Mouse (Mus musculus): ENCODE results near the gene Atp5b. TPM values are rescaled to one million over a fixed set of nuclear protein-coding genes. Genes with fewer than 3 reads are reported as not detected.

Gene Atp5b
- polyA plus RNA-seq, 1 experiment from 2014 or later, result 2,052 TPM

DNA sequence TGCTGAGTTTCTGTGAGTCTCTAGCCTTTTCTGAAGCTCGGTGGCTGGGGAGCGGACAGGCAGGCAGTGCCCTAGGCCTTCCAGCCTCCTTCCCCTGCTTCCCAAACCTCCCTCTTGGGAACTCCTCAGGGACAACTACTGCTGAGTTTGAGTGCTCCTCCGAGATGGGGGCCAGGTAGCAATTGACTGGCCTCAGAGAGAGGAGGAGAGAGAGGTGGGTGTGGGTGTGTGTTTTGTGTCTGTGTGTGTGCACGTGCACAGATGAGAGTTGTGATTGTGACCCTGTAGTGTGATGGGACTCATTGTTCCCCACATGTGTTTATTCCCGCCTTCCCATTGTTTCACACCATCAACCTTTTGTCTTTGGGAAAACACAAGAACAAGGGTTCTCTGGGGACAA is 44.4 kb downstream of the Atp5b start:
- H3K4me2 ChIP-seq (replicated peaks; ENCODE audit: low read depth, low read length), result no peak overlapping the region
- H3K9ac ChIP-seq (replicated peaks; ENCODE audit: low read depth, low read length), result no peak overlapping the region
- 76% methylated on average over 5 of the region's 5 CpGs for WGBS
- H3K4me3 ChIP-seq (ENCODE audit: low read depth, low read length), result no peak overlapping the region
- peaks cover 85% of the 10 kb centered on the region for H3K36me3 ChIP-seq (ENCODE audit: control insufficient read depth, insufficient read depth, low read length)
- no peak overlapping the region for H3K27ac ChIP-seq (ENCODE audit: low read length)
- H3K4me1 ChIP-seq (ENCODE audit: control insufficient read depth, insufficient read depth, low read length), result no peaks in the 10 kb centered on the region
- H3K9me3 ChIP-seq (ENCODE audit: control insufficient read depth, low read depth, low read length), result no peaks in the 10 kb centered on the region
- no peak for ATAC-seq (ENCODE audit: insufficient number of reproducible peaks, insufficient read depth, low FRiP score, low read depth)
- no peaks in the 10 kb centered on the region for H3K27me3 ChIP-seq (ENCODE audit: control insufficient read depth, insufficient read depth, low read length)

DNA sequence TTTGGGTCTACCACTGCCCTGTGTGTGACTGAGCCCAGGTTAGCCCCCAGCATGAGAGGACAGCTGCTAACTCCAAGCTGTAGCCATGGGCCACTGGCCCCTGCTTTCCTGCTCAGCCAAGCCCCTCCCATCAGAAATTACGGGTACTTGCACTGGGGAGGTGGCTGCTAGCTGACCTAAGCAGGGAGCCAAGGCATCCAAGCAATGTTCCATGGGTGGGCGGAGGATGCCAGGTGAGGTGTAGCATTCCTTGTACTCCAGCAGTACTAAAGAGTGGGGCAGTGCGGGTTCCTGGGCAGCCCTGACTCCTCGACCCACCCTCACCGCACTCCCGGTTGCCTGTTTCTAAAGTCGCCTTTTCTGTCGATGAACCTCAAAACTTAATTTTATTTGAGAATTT is 45.1 kb downstream of the Atp5b start:
- Histone ChIP-seq H3K4me3 (ENCODE audit: low read depth, low read length) (no peak overlapping the region), H3K4me1 (ENCODE audit: control insufficient read depth, insufficient read depth, low read length) (no peaks in the 10 kb centered on the region), H3K27ac (ENCODE audit: low read length) (no peak overlapping the region), H3K4me2 (replicated peaks; ENCODE audit: low read depth, low read length) (no peak overlapping the region), H3K36me3 (ENCODE audit: control insufficient read depth, insufficient read depth, low read length) (peaks cover 78% of the 10 kb centered on the region), H3K27me3 (ENCODE audit: control insufficient read depth, insufficient read depth, low read length) (no peaks in the 10 kb centered on the region), H3K9me3 (ENCODE audit: control insufficient read depth, low read depth, low read length) (no peaks in the 10 kb centered on the region), H3K9ac (replicated peaks; ENCODE audit: low read depth, low read length) (no peak overlapping the region)
- ATAC-seq (ENCODE audit: insufficient number of reproducible peaks, insufficient read depth, low FRiP score, low read depth), result no peak
- 78% methylated on average over 8 of the region's 8 CpGs for WGBS

- Histone ChIP-seq H3K9ac (replicated peaks; ENCODE audit: low read depth, low read length) (no peak overlapping the region), H3K4me3 (ENCODE audit: low read depth, low read length) (no peak overlapping the region), H3K36me3 (ENCODE audit: control insufficient read depth, insufficient read depth, low read length) (peaks cover 60% of the 10 kb centered on the region)
Observed at GRCm38 (mm10) chr10:128131297-128131696, 48.2 kb downstream of the Atp5b start.

DNA sequence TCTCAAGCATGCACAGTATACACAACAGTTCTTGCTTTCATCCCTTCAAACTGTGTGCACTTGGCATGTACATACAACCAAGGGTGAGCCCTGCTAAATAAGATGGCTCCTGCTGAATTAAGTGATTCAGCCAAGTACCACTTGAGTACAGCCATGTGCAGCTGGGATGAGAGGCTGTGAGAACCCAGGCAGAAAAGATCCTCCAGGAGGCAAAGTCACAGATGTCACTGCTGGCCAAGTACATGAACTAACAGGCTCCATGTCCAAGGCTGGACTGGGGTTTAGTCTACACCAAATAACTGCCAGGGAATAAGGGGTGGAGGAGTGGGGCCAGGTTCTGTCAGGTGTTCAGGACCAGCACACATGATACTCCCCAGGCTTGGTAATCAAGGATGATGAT is 48.7 kb downstream of the Atp5b start:
- no peaks in the 10 kb centered on the region for H3K9me3 ChIP-seq (ENCODE audit: control insufficient read depth, low read depth, low read length)
- H3K4me1 ChIP-seq (ENCODE audit: control insufficient read depth, insufficient read depth, low read length), result no peaks in the 10 kb centered on the region
- no peak overlapping the region for H3K9ac ChIP-seq (replicated peaks; ENCODE audit: low read depth, low read length)
- ATAC-seq (ENCODE audit: insufficient number of reproducible peaks, insufficient read depth, low FRiP score, low read depth), result no peak
- H3K36me3 ChIP-seq (ENCODE audit: control insufficient read depth, insufficient read depth, low read length), result peaks cover 55% of the 10 kb centered on the region
- no peak overlapping the region for H3K4me3 ChIP-seq (ENCODE audit: low read depth, low read length)
- H3K4me2 ChIP-seq (replicated peaks; ENCODE audit: low read depth, low read length), result no peak overlapping the region
- no peaks in the 10 kb centered on the region for H3K27me3 ChIP-seq (ENCODE audit: control insufficient read depth, insufficient read depth, low read length)
- no peak overlapping the region for H3K27ac ChIP-seq (ENCODE audit: low read length)

More at GRCm38 (mm10) chr10:128131297-128131696, 48.2 kb downstream of the Atp5b start:
- Histone ChIP-seq H3K4me2 (replicated peaks; ENCODE audit: low read depth, low read length) (no peak overlapping the region), H3K27me3 (ENCODE audit: control insufficient read depth, insufficient read depth, low read length) (no peaks in the 10 kb centered on the region), H3K9me3 (ENCODE audit: control insufficient read depth, low read depth, low read length) (no peaks in the 10 kb centered on the region), H3K27ac (ENCODE audit: low read length) (no peak overlapping the region), H3K4me1 (ENCODE audit: control insufficient read depth, insufficient read depth, low read length) (no peaks in the 10 kb centered on the region)
- no peak for ATAC-seq (ENCODE audit: insufficient number of reproducible peaks, insufficient read depth, low FRiP score, low read depth)
- 72% methylated on average over 3 of the region's 3 CpGs for WGBS

- H3K9me3 ChIP-seq (ENCODE audit: control insufficient read depth, low read depth, low read length), result no peaks in the 10 kb centered on the region
- no peaks in the 10 kb centered on the region for H3K27me3 ChIP-seq (ENCODE audit: control insufficient read depth, insufficient read depth, low read length)
- H3K9ac ChIP-seq (replicated peaks; ENCODE audit: low read depth, low read length), result no peak overlapping the region
- peaks cover 54% of the 10 kb centered on the region for H3K36me3 ChIP-seq (ENCODE audit: control insufficient read depth, insufficient read depth, low read length)
- no peak overlapping the region for H3K4me2 ChIP-seq (replicated peaks; ENCODE audit: low read depth, low read length)
- no peak overlapping the region for H3K4me3 ChIP-seq (ENCODE audit: low read depth, low read length)
- 61% methylated on average over 13 of the region's 13 CpGs for WGBS
- H3K4me1 ChIP-seq (ENCODE audit: control insufficient read depth, insufficient read depth, low read length), result no peaks in the 10 kb centered on the region
- H3K27ac ChIP-seq (ENCODE audit: low read length), result no peak overlapping the region
- no peak for ATAC-seq (ENCODE audit: insufficient number of reproducible peaks, insufficient read depth, low FRiP score, low read depth)
Observed at GRCm38 (mm10) chr10:128133650-128134332, 50.7 kb downstream of the Atp5b start.

GRCm38 (mm10) chr10:128135374-128135773 is 52.3 kb downstream of the Atp5b start:
- H3K27ac ChIP-seq (ENCODE audit: low read length), result no peak overlapping the region
- H3K27me3 ChIP-seq (ENCODE audit: control insufficient read depth, insufficient read depth, low read length), result no peaks in the 10 kb centered on the region
- H3K9me3 ChIP-seq (ENCODE audit: control insufficient read depth, low read depth, low read length), result no peaks in the 10 kb centered on the region
- H3K36me3 ChIP-seq (ENCODE audit: control insufficient read depth, insufficient read depth, low read length), result peaks cover 43% of the 10 kb centered on the region
- no peak overlapping the region for H3K9ac ChIP-seq (replicated peaks; ENCODE audit: low read depth, low read length)
- no peaks in the 10 kb centered on the region for H3K4me1 ChIP-seq (ENCODE audit: control insufficient read depth, insufficient read depth, low read length)
- no peak overlapping the region for H3K4me2 ChIP-seq (replicated peaks; ENCODE audit: low read depth, low read length)
- no peak for ATAC-seq (ENCODE audit: insufficient number of reproducible peaks, insufficient read depth, low FRiP score, low read depth)
- 90% methylated on average over 6 of the region's 6 CpGs for WGBS
- H3K4me3 ChIP-seq (ENCODE audit: low read depth, low read length), result no peak overlapping the region

MicroRNAs encoded within 50 kb of the gene (microRNA counts, 519-probe panel; counts per million panel counts)
- microRNA mmu-miR-677, result not detected

Small RNA genes within 50 kb of the gene (microRNA-seq; reads per million reads assigned to microRNA genes)
- gene Mir677, result 14.8 reads per million, percentile 25 among the genes with 10 or more reads in this experiment

Other genes starting within 250 kb of the Atp5b start
- not detected in 2 replicates for gene Rdh19, start 233.3 kb upstream of the Atp5b start, polyA plus RNA-seq (2014; fragmentation: Nextera tagmentation; extraction: Ambion mirVana)
- not detected in 2 replicates for gene Rdh16f2, start 216.8 kb upstream of the Atp5b start, polyA plus RNA-seq (2014; fragmentation: Nextera tagmentation; extraction: Ambion mirVana)
- gene Rdh7, start 194.5 kb upstream of the Atp5b start, polyA plus RNA-seq (2014; fragmentation: Nextera tagmentation; extraction: Ambion mirVana), result not detected in 2 replicates
- gene Sdr9c7, start 184.8 kb upstream of the Atp5b start, polyA plus RNA-seq (2014; fragmentation: Nextera tagmentation; extraction: Ambion mirVana), result not detected in 2 replicates
- gene Hsd17b6, start 75.7 kb upstream of the Atp5b start, polyA plus RNA-seq (2014; fragmentation: Nextera tagmentation; extraction: Ambion mirVana), result not detected in 2 replicates
- 82.3 and 82.5 TPM in 2 replicates for gene Prim1, start 68.1 kb upstream of the Atp5b start, polyA plus RNA-seq (2014; fragmentation: Nextera tagmentation; extraction: Ambion mirVana)
- 899 and 913 TPM in 2 replicates for gene Naca, start 47.7 kb upstream of the Atp5b start, polyA plus RNA-seq (2014; fragmentation: Nextera tagmentation; extraction: Ambion mirVana)
- 474 and 487 TPM in 2 replicates for gene Ptges3, start 24.3 kb upstream of the Atp5b start, polyA plus RNA-seq (2014; fragmentation: Nextera tagmentation; extraction: Ambion mirVana)
- 28.1 and 28.2 TPM in 2 replicates for gene Baz2a, start 8.3 kb downstream of the Atp5b start, polyA plus RNA-seq (2014; fragmentation: Nextera tagmentation; extraction: Ambion mirVana)
- 29.5 and 35.6 TPM in 2 replicates for gene Rbms2, start 97.0 kb downstream of the Atp5b start, polyA plus RNA-seq (2014; fragmentation: Nextera tagmentation; extraction: Ambion mirVana)
- 0.78 and 0.84 TPM in 2 replicates for gene Gls2, start 111.2 kb downstream of the Atp5b start, polyA plus RNA-seq (2014; fragmentation: Nextera tagmentation; extraction: Ambion mirVana)
- gene Spryd4, start 128.5 kb downstream of the Atp5b start, polyA plus RNA-seq (2014; fragmentation: Nextera tagmentation; extraction: Ambion mirVana), result 33.5 and 33.7 TPM in 2 replicates
- 0.11 TPM in 1 of 2 replicates, not detected in the other for gene Mip, start 142.6 kb downstream of the Atp5b start, polyA plus RNA-seq (2014; fragmentation: Nextera tagmentation; extraction: Ambion mirVana)
- 47.2 and 48.0 TPM in 2 replicates for gene Timeless, start 148.8 kb downstream of the Atp5b start, polyA plus RNA-seq (2014; fragmentation: Nextera tagmentation; extraction: Ambion mirVana)
- gene Apon, start 170.8 kb downstream of the Atp5b start, polyA plus RNA-seq (2014; fragmentation: Nextera tagmentation; extraction: Ambion mirVana), result 0.27 TPM in 1 of 2 replicates, not detected in the other
- gene Apof, start 185.4 kb downstream of the Atp5b start, polyA plus RNA-seq (2014; fragmentation: Nextera tagmentation; extraction: Ambion mirVana), result not detected in 2 replicates
- 12.2 and 13.0 TPM in 2 replicates for gene Stat2, start 187.3 kb downstream of the Atp5b start, polyA plus RNA-seq (2014; fragmentation: Nextera tagmentation; extraction: Ambion mirVana)
- gene Il23a, start 215.5 kb downstream of the Atp5b start, polyA plus RNA-seq (2014; fragmentation: Nextera tagmentation; extraction: Ambion mirVana), result 0.36 and 0.43 TPM in 2 replicates
- gene Pan2, start 220.1 kb downstream of the Atp5b start, polyA plus RNA-seq (2014; fragmentation: Nextera tagmentation; extraction: Ambion mirVana), result 32.9 and 34.8 TPM in 2 replicates
- 328 and 342 TPM in 2 replicates for gene Cnpy2, start 239.2 kb downstream of the Atp5b start, polyA plus RNA-seq (2014; fragmentation: Nextera tagmentation; extraction: Ambion mirVana)